Mouse (Mus musculus) embryonic facial prominence, embryonic 10.5 days (tissue): ENCODE measurements around the gene Slc15a1. TPM values are rescaled to one million over a fixed set of nuclear protein-coding genes. Genes with fewer than 3 reads are reported as not detected.

Experiments used
- DNase-seq: peaks from one replicate; pipeline ENCODE4 v3.0.0-alpha.2; 2017; ENCODE audit warnings: low spot score
- H3K27ac ChIP-seq: fragments of 300-500 bp; sonication (generic); replicated peaks from 2 replicates; pipeline ENCODE4 v1.5.1; 2016; ENCODE audit warnings: mild to moderate bottlenecking
- H3K27me3 ChIP-seq: fragments of 300-500 bp; sonication (generic); replicated peaks from 2 replicates; pipeline ENCODE4 v1.6.1; 2016; ENCODE audit warnings: low read depth, mild to moderate bottlenecking; ENCODE audit not compliant: poor library complexity, severe bottlenecking
- H3K36me3 ChIP-seq: fragments of 300-500 bp; sonication (generic); replicated peaks from 2 replicates; pipeline ENCODE4 v1.6.1; 2016; ENCODE audit warnings: mild to moderate bottlenecking, moderate library complexity
- H3K4me1 ChIP-seq: fragments of 300-500 bp; sonication (generic); 2 replicates; pipeline ENCODE4 v1.6.1; 2016
- H3K4me3 ChIP-seq: fragments of 300-500 bp; sonication (generic); 2 replicates; pipeline ENCODE4 v1.5.1; 2016; ENCODE audit warnings: mild to moderate bottlenecking, moderate library complexity
- H3K9me3 ChIP-seq: fragments of 300-500 bp; sonication (generic); 2 replicates; pipeline ENCODE4 v1.6.1; 2016; ENCODE audit warnings: mild to moderate bottlenecking
- WGBS: fragments of 180-500 bp; shearing (Covaris S2); methylation state at CpG from one replicate; pipeline ENCODE4 v1.1.7; 2016; 5-methylcytosine and 5-hydroxymethylcytosine counted together
- polyA plus RNA-seq: library from polyadenylated mRNA; unstranded; fragments of >200 nt; fragmentation: Nextera tagmentation; extraction: Ambion mirVana; gene quantifications from 2 replicates; pipeline ENCODE4 v1.2.1, GENCODE M21; 2016

Slc15a1 gene
- 0.05 TPM in 1 of 2 replicates, not detected in the other for polyA plus RNA-seq

- Histone ChIP-seq H3K36me3 (no peaks in the 10 kb centered on the region), H3K27me3 (peaks cover 41% of the 10 kb centered on the region), H3K4me1 (peaks cover 22% of the 10 kb centered on the region), H3K4me3 (peak within 1 kb of the TSS; percentile 42), H3K9me3 (no peaks in the 10 kb centered on the region), H3K27ac (no peak within 1 kb of the TSS)
- WGBS, result 7% methylated on average over 33 of the region's 33 CpGs
- DNase-seq, result peak; percentile 30
Measured at GRCm38 (mm10) chr14:121504781-121505484, at the start of gene Slc15a1. TSS of gene Slc15a1 (minus strand) at chr14:121505252.

- Histone ChIP-seq H3K9me3 (no peaks in the 10 kb centered on the region), H3K27ac (no peak overlapping the region), H3K4me3 (no peak overlapping the region), H3K4me1 (peaks cover 17% of the 10 kb centered on the region), H3K36me3 (0 out of 2 replicates have a peak, but pooled peaks cover 7% of the 10 kb centered on the region), H3K27me3 (peaks cover 5% of the 10 kb centered on the region; the same call in 1 of the 2 replicates)
- no peak for DNase-seq
Measured at GRCm38 (mm10) chr14:121553785-121554184, 48.7 kb upstream of the Slc15a1 start.

- 0 out of 2 replicates have a peak, but pooled peaks cover 7% of the 10 kb centered on the region for H3K36me3 ChIP-seq
- no peak for DNase-seq
- 79% methylated on average over 5 of the region's 5 CpGs for WGBS
- H3K27ac ChIP-seq, result no peak overlapping the region
- H3K4me1 ChIP-seq, result peaks cover 22% of the 10 kb centered on the region
- no peak overlapping the region for H3K4me3 ChIP-seq
- H3K27me3 ChIP-seq, result peaks cover 5% of the 10 kb centered on the region; the same call in 1 of the 2 replicates
- no peaks in the 10 kb centered on the region for H3K9me3 ChIP-seq
Measured at GRCm38 (mm10) chr14:121552586-121552985, 47.5 kb upstream of the Slc15a1 start.

GRCm38 (mm10) chr14:121549834-121550233, 44.8 kb upstream of the Slc15a1 start:
- Histone ChIP-seq H3K27ac (no peak overlapping the region), H3K36me3 (0 out of 2 replicates have a peak, but pooled peaks cover 12% of the 10 kb centered on the region), H3K4me1 (peaks cover 10% of the 10 kb centered on the region), H3K4me3 (no peak overlapping the region), H3K9me3 (no peaks in the 10 kb centered on the region), H3K27me3 (peaks cover 3% of the 10 kb centered on the region; the same call in 1 of the 2 replicates)
- no peak for DNase-seq
- WGBS, result 75% methylated on average over 6 of the region's 6 CpGs

GRCm38 (mm10) chr14:121547745-121548144, 42.7 kb upstream of the Slc15a1 start:
- peak; percentile 56 for DNase-seq
- peaks cover 10% of the 10 kb centered on the region for H3K4me1 ChIP-seq
- 0 out of 2 replicates have a peak, but pooled peaks cover 11% of the 10 kb centered on the region for H3K36me3 ChIP-seq
- 0 out of 2 replicates have a peak overlapping the region, but pooled peaks have one; percentile 51 for H3K27ac ChIP-seq
- WGBS, result 40% methylated on average over 7 of the region's 7 CpGs
- no peak overlapping the region for H3K4me3 ChIP-seq
- H3K9me3 ChIP-seq, result no peaks in the 10 kb centered on the region
- H3K27me3 ChIP-seq, result no peaks in the 10 kb centered on the region; the same call in 1 of the 2 replicates

- no peaks in the 10 kb centered on the region; the same call in 1 of the 2 replicates for H3K27me3 ChIP-seq
- no peak overlapping the region for H3K27ac ChIP-seq
- H3K36me3 ChIP-seq, result 0 out of 2 replicates have a peak, but pooled peaks cover 11% of the 10 kb centered on the region
- peaks cover 10% of the 10 kb centered on the region for H3K4me1 ChIP-seq
- 92% methylated on average over 5 of the region's 5 CpGs for WGBS
- H3K4me3 ChIP-seq, result no peak overlapping the region
- H3K9me3 ChIP-seq, result no peaks in the 10 kb centered on the region
- DNase-seq, result no peak
Measured at GRCm38 (mm10) chr14:121546621-121547020, 41.6 kb upstream of the Slc15a1 start.

- H3K27ac ChIP-seq, result no peak overlapping the region
- H3K27me3 ChIP-seq, result no peaks in the 10 kb centered on the region; the same call in 1 of the 2 replicates
- DNase-seq, result no peak
- H3K4me1 ChIP-seq, result peaks cover 10% of the 10 kb centered on the region
- H3K4me3 ChIP-seq, result no peak overlapping the region
- H3K9me3 ChIP-seq, result no peaks in the 10 kb centered on the region
- 89% methylated on average over 14 of the region's 14 CpGs for WGBS
- H3K36me3 ChIP-seq, result 0 out of 2 replicates have a peak, but pooled peaks cover 11% of the 10 kb centered on the region
Measured at GRCm38 (mm10) chr14:121545551-121546331, 40.7 kb upstream of the Slc15a1 start.

GRCm38 (mm10) chr14:121541262-121541661, 36.2 kb upstream of the Slc15a1 start:
- Histone ChIP-seq H3K27ac (no peak overlapping the region), H3K4me1 (no peaks in the 10 kb centered on the region), H3K9me3 (no peaks in the 10 kb centered on the region), H3K4me3 (no peak overlapping the region), H3K27me3 (no peaks in the 10 kb centered on the region), H3K36me3 (0 out of 2 replicates have a peak, but pooled peaks cover 5% of the 10 kb centered on the region)
- no peak for DNase-seq
- WGBS, result 91% methylated on average over 7 of the region's 7 CpGs

- no peak overlapping the region for H3K27ac ChIP-seq
- no peak for DNase-seq
- no peaks in the 10 kb centered on the region for H3K4me1 ChIP-seq
- WGBS, result 85% methylated on average over 3 of the region's 3 CpGs
- no peaks in the 10 kb centered on the region for H3K36me3 ChIP-seq
- no peaks in the 10 kb centered on the region for H3K27me3 ChIP-seq
- no peak overlapping the region for H3K4me3 ChIP-seq
- no peaks in the 10 kb centered on the region for H3K9me3 ChIP-seq
Measured at GRCm38 (mm10) chr14:121534501-121534900, 29.4 kb upstream of the Slc15a1 start.

- no peak for DNase-seq
- 84% methylated on average over 9 of the region's 9 CpGs for WGBS
- Histone ChIP-seq H3K27me3 (no peaks in the 10 kb centered on the region), H3K9me3 (no peaks in the 10 kb centered on the region), H3K27ac (no peak overlapping the region), H3K4me3 (no peak overlapping the region), H3K36me3 (no peaks in the 10 kb centered on the region), H3K4me1 (no peaks in the 10 kb centered on the region)
Measured at GRCm38 (mm10) chr14:121530853-121531252, 25.8 kb upstream of the Slc15a1 start.

GRCm38 (mm10) chr14:121527883-121528282, 22.8 kb upstream of the Slc15a1 start:
- Histone ChIP-seq H3K4me3 (no peak overlapping the region), H3K36me3 (no peaks in the 10 kb centered on the region), H3K27me3 (no peaks in the 10 kb centered on the region), H3K4me1 (no peaks in the 10 kb centered on the region), H3K9me3 (no peaks in the 10 kb centered on the region), H3K27ac (no peak overlapping the region)
- WGBS, result 89% methylated on average over 3 of the region's 3 CpGs
- no peak for DNase-seq

- Histone ChIP-seq H3K4me3 (no peak overlapping the region), H3K9me3 (no peaks in the 10 kb centered on the region), H3K36me3 (no peaks in the 10 kb centered on the region), H3K27ac (no peak overlapping the region), H3K27me3 (no peaks in the 10 kb centered on the region), H3K4me1 (no peaks in the 10 kb centered on the region)
- 83% methylated on average over 1 of the region's 1 CpGs for WGBS
- no peak for DNase-seq
Measured at GRCm38 (mm10) chr14:121527201-121527600, 22.1 kb upstream of the Slc15a1 start.
